Mouse (Mus musculus): ENCODE data around the gene Ist1.

DNA sequence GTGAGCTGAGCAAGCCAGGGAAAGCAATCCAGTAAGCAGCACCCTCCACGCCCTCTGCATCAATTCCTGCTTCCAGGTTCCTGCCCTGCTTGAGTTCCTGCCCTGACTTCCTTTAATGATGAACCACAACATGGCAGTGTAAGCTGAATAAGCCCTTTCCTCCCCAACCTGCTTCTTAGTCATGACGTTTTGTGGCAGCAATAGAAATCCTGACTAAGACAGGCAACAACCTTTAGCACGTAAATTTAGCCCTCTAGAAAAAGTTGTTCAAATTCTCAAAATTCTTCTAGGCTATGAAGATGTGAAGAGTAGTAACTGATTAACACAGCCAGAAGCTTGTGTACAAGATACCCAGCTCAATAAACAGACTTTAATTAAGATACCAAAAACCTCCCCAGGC, 11.5 kb downstream of the Ist1 start:
- TF ChIP-seq POLR2A (IDR thresholded peaks at IDR 0.05; ENCODE audit: low read depth, low read length): no peak
- TF ChIP-seq CTCF (IDR thresholded peaks at IDR 0.05; ENCODE audit: extremely low read depth, insufficient read depth, insufficient read length, insufficient replicate concordance): no peak
